Mouse (Mus musculus) neural tube, embryonic 13.5 days (tissue): ENCODE measurements around the gene Zbtb33. TPM values are rescaled to one million over a fixed set of nuclear protein-coding genes. Genes with fewer than 3 reads are reported as not detected.

Experiments used
- ATAC-seq: fragments of 200-750 bp; cut with Nextera tagmentation; 2 replicates; pipeline ENCODE4 v1.8.0; 2017; ENCODE audit warnings: low read depth, mild to moderate bottlenecking, moderate TSS enrichment, moderate library complexity
- H3K27ac ChIP-seq: fragments of 300-500 bp; sonication (generic); replicated peaks from 2 replicates; pipeline ENCODE4 v1.5.1; 2015; ENCODE audit warnings: moderate library complexity, mild to moderate bottlenecking, inconsistent platforms
- H3K27me3 ChIP-seq: fragments of 300-500 bp; sonication (generic); 2 replicates; pipeline ENCODE4 v1.6.1; 2015; ENCODE audit warnings: mild to moderate bottlenecking, inconsistent platforms
- H3K36me3 ChIP-seq: fragments of 300-500 bp; sonication (generic); 2 replicates; pipeline ENCODE4 v1.6.1; 2015; ENCODE audit warnings: mild to moderate bottlenecking, inconsistent platforms
- H3K4me1 ChIP-seq: fragments of 300-500 bp; sonication (generic); replicated peaks from 2 replicates; pipeline ENCODE4 v1.6.1; 2015; ENCODE audit warnings: inconsistent platforms
- H3K4me2 ChIP-seq: fragments of 300-500 bp; sonication (generic); 2 replicates; pipeline ENCODE4 v1.6.1; 2015; ENCODE audit warnings: inconsistent platforms, mild to moderate bottlenecking, moderate library complexity
- H3K4me3 ChIP-seq: fragments of 300-500 bp; sonication (generic); 2 replicates; pipeline ENCODE4 v1.5.1; 2015; ENCODE audit warnings: mild to moderate bottlenecking, inconsistent platforms
- H3K9ac ChIP-seq: fragments of 300-500 bp; sonication (generic); 2 replicates; pipeline ENCODE4 v1.6.1; 2015; ENCODE audit warnings: moderate library complexity, mild to moderate bottlenecking, inconsistent platforms
- H3K9me3 ChIP-seq: fragments of 300-500 bp; sonication (generic); 2 replicates; pipeline ENCODE4 v1.6.1; 2016; ENCODE audit warnings: inconsistent platforms
- WGBS: fragments of 180-500 bp; shearing (Covaris S2); methylation state at CpG from one replicate; pipeline ENCODE4 v1.1.7; 2015; 5-methylcytosine and 5-hydroxymethylcytosine counted together
- microRNA-seq: library from miRNA; unstranded; fragments of <30 nt; microRNA quantifications from one replicate; pipeline ENCODE4, GENCODE M21; 2016
- polyA plus RNA-seq: library from polyadenylated mRNA; unstranded; fragments of >200 nt; fragmentation: Nextera tagmentation; extraction: Ambion mirVana; gene quantifications from 2 replicates; pipeline ENCODE4 v1.2.1, GENCODE M21; 2015

Zbtb33 gene
- polyA plus RNA-seq, 1 experiment from 2014 or later = 5.1 TPM

- no peak overlapping the region for H3K27ac ChIP-seq
- no peaks in the 10 kb centered on the region for H3K27me3 ChIP-seq
- no peaks in the 10 kb centered on the region for H3K36me3 ChIP-seq
- no peak overlapping the region for H3K4me3 ChIP-seq
- WGBS = 72% methylated on average over 1 of the region's 1 CpGs
- no peaks in the 10 kb centered on the region for H3K9me3 ChIP-seq
- H3K4me2 ChIP-seq = no peak overlapping the region
- no peak overlapping the region for H3K9ac ChIP-seq
- ATAC-seq = no peak
- H3K4me1 ChIP-seq = no peaks in the 10 kb centered on the region
Observed at GRCm38 (mm10) chrX:38207392-38207791, 17.8 kb downstream of the Zbtb33 start.

DNA sequence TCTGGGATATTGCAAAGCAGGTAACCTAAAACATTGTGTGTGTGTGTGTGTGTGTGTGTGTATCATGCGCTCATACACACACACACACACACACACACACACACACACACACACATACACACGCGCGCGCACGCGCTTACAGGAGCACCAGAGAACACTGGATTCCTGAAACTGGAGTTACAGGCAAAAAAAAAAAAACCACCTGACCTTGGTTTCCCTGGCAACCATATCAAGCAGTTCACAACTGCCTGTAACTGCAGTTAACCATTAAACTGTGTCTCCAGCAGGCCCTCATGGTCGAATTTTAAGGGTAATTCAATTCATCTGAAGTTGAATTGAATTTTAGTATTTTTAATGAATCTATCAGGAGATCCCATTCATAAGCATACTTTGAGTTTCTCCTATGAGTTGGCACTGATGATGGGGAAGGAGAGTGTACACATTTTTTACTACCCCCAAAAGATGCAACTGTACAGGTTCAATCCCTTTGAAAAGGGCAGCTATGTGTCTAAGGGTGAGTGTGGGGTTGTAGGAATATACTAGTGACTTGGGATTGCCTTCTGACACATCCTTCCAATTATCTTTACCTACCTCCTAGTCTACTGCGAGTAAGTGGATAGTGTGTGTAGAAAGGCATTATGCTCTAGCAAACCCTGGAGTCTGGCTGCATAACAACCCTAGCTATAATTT lies 27.5 kb downstream of the Zbtb33 start:
- Histone ChIP-seq H3K36me3 (no peaks in the 10 kb centered on the region), H3K4me2 (no peak overlapping the region), H3K4me1 (peaks cover 8% of the 10 kb centered on the region), H3K4me3 (no peak overlapping the region), H3K27me3 (no peaks in the 10 kb centered on the region), H3K9ac (no peak overlapping the region), H3K9me3 (no peaks in the 10 kb centered on the region), H3K27ac (no peak overlapping the region)
- no peak for ATAC-seq
- WGBS = 78% methylated on average over 9 of the region's 9 CpGs

- Histone ChIP-seq H3K4me1 (peaks cover 8% of the 10 kb centered on the region), H3K27me3 (no peaks in the 10 kb centered on the region), H3K27ac (no peak overlapping the region), H3K9me3 (no peaks in the 10 kb centered on the region), H3K4me3 (no peak overlapping the region), H3K36me3 (no peaks in the 10 kb centered on the region), H3K9ac (no peak overlapping the region), H3K4me2 (no peak overlapping the region)
- 69% methylated on average over 2 of the region's 2 CpGs for WGBS
- no peak for ATAC-seq
Observed at GRCm38 (mm10) chrX:38217676-38217991, 28.0 kb downstream of the Zbtb33 start.

- Histone ChIP-seq H3K9ac (no peak overlapping the region), H3K27me3 (no peaks in the 10 kb centered on the region), H3K27ac (no peak overlapping the region), H3K36me3 (no peaks in the 10 kb centered on the region), H3K4me3 (no peak overlapping the region), H3K9me3 (no peaks in the 10 kb centered on the region), H3K4me2 (no peak overlapping the region), H3K4me1 (peaks cover under 1% of the 10 kb centered on the region; the same call in 1 of the 2 replicates)
- no peak for ATAC-seq
- 65% methylated on average over 2 of the region's 2 CpGs for WGBS
Observed at GRCm38 (mm10) chrX:38222757-38223156, 33.2 kb downstream of the Zbtb33 start.

GRCm38 (mm10) chrX:38229888-38230287 lies 40.3 kb downstream of the Zbtb33 start:
- Histone ChIP-seq H3K4me2 (no peak overlapping the region), H3K27me3 (no peaks in the 10 kb centered on the region), H3K9me3 (no peaks in the 10 kb centered on the region), H3K9ac (no peak overlapping the region), H3K4me1 (no peaks in the 10 kb centered on the region), H3K27ac (no peak overlapping the region), H3K36me3 (no peaks in the 10 kb centered on the region), H3K4me3 (no peak overlapping the region)
- WGBS = 82% methylated on average over 1 of the region's 1 CpGs
- ATAC-seq = no peak

DNA sequence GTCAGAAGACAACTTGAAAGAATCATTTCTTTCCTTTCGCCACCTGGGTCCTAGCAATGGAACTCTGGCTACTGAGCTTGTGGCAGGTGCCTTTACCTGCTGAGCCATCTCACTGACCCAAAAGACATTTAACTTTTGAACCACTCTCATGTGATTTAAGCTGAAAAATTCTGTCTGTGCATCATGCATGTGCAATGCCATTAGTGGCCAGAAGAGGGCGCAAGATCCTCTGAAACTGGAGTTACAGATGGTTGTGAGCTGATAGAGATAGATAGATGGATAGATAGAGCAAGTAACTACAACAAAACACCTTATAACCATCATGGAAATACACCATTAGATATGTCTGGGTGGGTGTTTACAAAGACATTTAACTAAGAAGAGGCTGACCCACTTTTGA lies 48.1 kb downstream of the Zbtb33 start:
- no peak for ATAC-seq

More for the DNA sequence above, 48.1 kb downstream of the Zbtb33 start:
- H3K27ac ChIP-seq = no peak overlapping the region
- no peak overlapping the region for H3K4me3 ChIP-seq
- H3K9me3 ChIP-seq = no peaks in the 10 kb centered on the region
- no peaks in the 10 kb centered on the region for H3K4me1 ChIP-seq
- no peaks in the 10 kb centered on the region for H3K36me3 ChIP-seq
- H3K9ac ChIP-seq = no peak overlapping the region
- no peak overlapping the region for H3K4me2 ChIP-seq
- 31% methylated on average over 2 of the region's 2 CpGs for WGBS
- no peaks in the 10 kb centered on the region for H3K27me3 ChIP-seq

Small RNA genes within 50 kb of the gene (microRNA-seq; reads per million reads assigned to microRNA genes)
- not detected for gene Mir3110

Other genes starting within 250 kb of the Zbtb33 start
- not detected in 2 replicates for gene Btg1-ps1, start 171.0 kb upstream of the Zbtb33 start, polyA plus RNA-seq
- gene Btg1-ps2, start 146.7 kb upstream of the Zbtb33 start, polyA plus RNA-seq = not detected in 2 replicates
- not detected in 2 replicates for gene Rhox10, start 123.3 kb upstream of the Zbtb33 start, polyA plus RNA-seq
- gene Rhox11, start 104.7 kb upstream of the Zbtb33 start, polyA plus RNA-seq = not detected in 2 replicates
- not detected in 2 replicates for gene Rhox12, start 78.9 kb upstream of the Zbtb33 start, polyA plus RNA-seq
- not detected in 2 replicates for gene Rhox13, start 68.6 kb upstream of the Zbtb33 start, polyA plus RNA-seq
- 43.8 and 44.0 TPM in 2 replicates for gene Tmem255a, start 62.6 kb downstream of the Zbtb33 start, polyA plus RNA-seq
- 0.14 and 0.21 TPM in 2 replicates for gene Atp1b4, start 126.4 kb downstream of the Zbtb33 start, polyA plus RNA-seq